Mouse (Mus musculus) bone marrow macrophage, adult 2 months (primary cell): ENCODE measurements around the gene Nmt1. TPM values are rescaled to one million over a fixed set of nuclear protein-coding genes. Genes with fewer than 3 reads are reported as not detected.

Experiments
- H3K27ac ChIP-seq: 2 replicates; pipeline ENCODE4 v1.5.1; 2012; ENCODE audit warnings: low read depth, low read length; ENCODE audit not compliant: insufficient read depth
- H3K4me1 ChIP-seq: 2 replicates; pipeline ENCODE4 v1.6.1; 2012; ENCODE audit warnings: low read length; ENCODE audit not compliant: control insufficient read depth, insufficient read depth
- H3K4me3 ChIP-seq: 2 replicates; pipeline ENCODE4 v1.5.1; 2012; ENCODE audit warnings: mild to moderate bottlenecking, low read length, moderate library complexity; ENCODE audit not compliant: insufficient read depth
- CTCF ChIP-seq: IDR thresholded peaks from 2 replicates; pipeline ENCODE4 v1.5.1; 2012; ENCODE audit warnings: low read depth, mild to moderate bottlenecking, low read length, moderate library complexity
- POLR2A ChIP-seq: IDR thresholded peaks from 2 replicates; pipeline ENCODE4 v1.6.1; 2012; ENCODE audit warnings: mild to moderate bottlenecking, low read depth, low read length, borderline replicate concordance
- polyA plus RNA-seq: library from polyadenylated mRNA; stranded (reverse); fragments of >200 nt; gene quantifications from 2 replicates; pipeline ENCODE4 v1.2.4, GENCODE M21; 2012; ENCODE audit not compliant: missing spikeins, insufficient read depth, insufficient read length

The Nmt1 gene
- polyA plus RNA-seq, 1 experiment = 82.6 TPM

GRCm38 (mm10) chr11:103035007-103035406 lies 7.0 kb downstream of the Nmt1 start:
- Histone ChIP-seq H3K4me1 (peaks cover 37% of the 10 kb centered on the region), H3K4me3 (no peak overlapping the region), H3K27ac (no peak overlapping the region)
- TF ChIP-seq POLR2A (no peak), CTCF (no peak)

DNA sequence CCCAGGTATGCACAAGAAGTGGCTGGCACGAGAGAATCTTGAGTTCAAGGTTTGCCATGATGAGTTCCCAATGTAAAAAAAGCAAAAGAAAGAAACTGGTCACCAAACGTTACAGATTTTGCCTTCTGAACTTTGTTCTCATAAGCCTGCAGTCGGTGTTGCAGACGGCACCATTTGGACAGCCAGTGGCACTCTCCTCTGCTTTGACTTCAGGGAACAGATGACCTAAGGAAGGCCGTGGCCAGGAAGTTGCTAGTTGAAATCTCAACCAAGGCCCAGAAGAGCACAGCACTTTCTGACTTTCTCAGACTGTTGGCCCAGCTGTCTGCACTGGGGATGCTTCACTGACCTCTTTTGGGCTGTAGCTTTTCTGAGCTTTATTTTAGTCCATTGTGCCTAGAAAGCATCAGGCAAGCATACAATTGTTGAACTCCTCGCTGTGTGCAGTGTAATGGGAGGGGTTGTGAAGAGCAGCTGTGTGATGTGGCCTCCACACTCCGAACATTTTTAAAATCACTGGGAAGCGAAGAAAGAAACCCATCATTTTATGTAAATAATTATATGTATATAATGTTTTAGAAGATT lies 9.0 kb downstream of the Nmt1 start:
- TF ChIP-seq POLR2A = no peak
- no peak for TF ChIP-seq CTCF
- Histone ChIP-seq H3K4me3 (no peak overlapping the region), H3K4me1 (peaks cover 20% of the 10 kb centered on the region), H3K27ac (no peak overlapping the region)

GRCm38 (mm10) chr11:103038037-103038436 lies 10.0 kb downstream of the Nmt1 start:
- Histone ChIP-seq H3K4me3 (no peak overlapping the region), H3K27ac (no peak overlapping the region), H3K4me1 (peaks cover 11% of the 10 kb centered on the region)
- no peak for TF ChIP-seq POLR2A
- no peak for TF ChIP-seq CTCF

DNA sequence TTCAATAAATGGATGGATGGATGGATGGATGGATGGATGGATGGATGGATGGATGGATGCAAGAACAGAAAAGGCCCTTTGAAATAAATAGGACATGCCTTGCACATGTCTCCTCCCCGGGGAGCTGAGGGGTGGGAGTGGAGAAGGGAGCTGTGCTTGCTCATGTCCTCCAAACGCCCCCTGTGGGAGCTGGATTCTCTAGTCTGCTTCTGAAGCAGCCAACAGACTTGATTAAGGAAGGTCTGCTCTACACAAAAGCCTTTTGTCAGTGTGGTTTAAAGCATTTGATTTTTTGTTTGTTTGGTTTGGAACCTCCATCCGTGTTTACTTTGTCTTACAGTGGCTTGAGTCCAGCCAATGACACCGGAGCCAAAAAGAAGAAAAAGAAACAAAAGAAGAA lies 14.8 kb downstream of the Nmt1 start:
- Histone ChIP-seq H3K27ac (no peak overlapping the region), H3K4me3 (no peak overlapping the region), H3K4me1 (no peaks in the 10 kb centered on the region)
- no peak for TF ChIP-seq CTCF
- TF ChIP-seq POLR2A = no peak

- TF ChIP-seq CTCF = no peak
- no peak for TF ChIP-seq POLR2A
- Histone ChIP-seq H3K4me3 (no peak overlapping the region), H3K27ac (no peak overlapping the region), H3K4me1 (no peaks in the 10 kb centered on the region)
These were observed 16.0 kb downstream of the Nmt1 start for GRCm38 (mm10) chr11:103043982-103044381.

- no peak for TF ChIP-seq CTCF
- H3K27ac ChIP-seq = no peak overlapping the region
These were observed 18.3 kb downstream of the Nmt1 start for GRCm38 (mm10) chr11:103046286-103046685.

GRCm38 (mm10) chr11:103049611-103050010 lies 21.6 kb downstream of the Nmt1 start:
- TF ChIP-seq POLR2A = no peak
- no peak for TF ChIP-seq CTCF
- Histone ChIP-seq H3K4me1 (peaks cover 35% of the 10 kb centered on the region), H3K4me3 (no peak overlapping the region), H3K27ac (no peak overlapping the region)

More at GRCm38 (mm10) chr11:103046286-103046685, 18.3 kb downstream of the Nmt1 start:
- Histone ChIP-seq H3K4me1 (peaks cover 8% of the 10 kb centered on the region), H3K4me3 (no peak overlapping the region)

- peaks cover 35% of the 10 kb centered on the region for H3K4me1 ChIP-seq
- H3K4me3 ChIP-seq = no peak overlapping the region
- TF ChIP-seq CTCF = no peak
- TF ChIP-seq POLR2A = no peak
- H3K27ac ChIP-seq = 0 out of 2 replicates have a peak overlapping the region, but pooled peaks have one; percentile 22
These were observed 22.2 kb downstream of the Nmt1 start for GRCm38 (mm10) chr11:103050153-103050552.

DNA sequence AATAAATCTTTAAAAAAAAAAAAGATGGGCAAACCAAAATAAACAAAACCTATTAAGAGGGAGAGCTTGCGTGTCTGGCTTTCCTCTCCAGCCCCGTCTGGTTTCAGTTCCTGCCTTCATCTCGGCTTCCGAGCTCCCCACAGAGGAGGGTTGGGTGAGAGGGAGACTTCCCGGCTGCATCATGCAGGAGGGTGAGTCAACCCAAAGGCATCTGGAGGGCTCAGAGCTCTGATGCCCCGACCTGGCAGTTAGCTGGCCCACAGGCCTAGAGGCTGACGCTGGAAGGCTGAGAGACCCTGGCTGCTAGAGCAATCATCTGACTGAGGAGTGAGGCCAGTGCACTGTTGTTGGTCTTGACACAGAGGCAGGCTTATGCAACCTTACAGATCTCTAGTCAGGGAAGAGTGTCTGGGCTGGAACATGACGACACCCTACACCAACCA lies 23.3 kb downstream of the Nmt1 start:
- Histone ChIP-seq H3K27ac (peak overlapping the region; percentile 59), H3K4me3 (no peak overlapping the region), H3K4me1 (peaks cover 35% of the 10 kb centered on the region)
- TF ChIP-seq POLR2A (no peak), CTCF (no peak)

DNA sequence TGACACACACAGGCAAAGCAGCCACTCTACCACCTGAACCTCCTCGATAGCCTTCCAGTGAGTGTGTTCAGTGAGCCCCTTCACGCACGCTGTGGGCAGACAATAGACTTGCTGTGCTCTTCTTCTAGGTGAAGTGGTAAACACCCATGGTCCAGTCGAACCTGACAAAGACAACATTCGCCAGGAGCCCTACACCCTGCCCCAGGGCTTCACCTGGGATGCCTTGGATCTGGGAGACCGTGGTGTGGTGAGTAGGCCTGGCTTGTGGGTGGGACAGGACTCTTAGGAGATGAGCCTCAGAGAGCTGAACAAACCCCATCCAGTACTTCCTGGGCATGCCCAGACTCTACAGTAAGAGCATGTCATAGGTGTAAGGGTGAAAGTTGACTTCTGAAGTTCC lies 24.1 kb downstream of the Nmt1 start:
- Histone ChIP-seq H3K4me1 (peaks cover 35% of the 10 kb centered on the region), H3K27ac (peak overlapping the region; percentile 59), H3K4me3 (no peak overlapping the region)
- no peak for TF ChIP-seq CTCF
- no peak for TF ChIP-seq POLR2A
